Mouse (Mus musculus): ENCODE data around the gene Kank1. TPM values are rescaled to one million over a fixed set of nuclear protein-coding genes. Genes with fewer than 3 reads are reported as not detected.

Gene Kank1
- polyA plus RNA-seq, 1 experiment from 2014 or later = 8.3 TPM

- no peak overlapping the region for H3K4me2 ChIP-seq (ENCODE audit: low read depth, low read length)
- H3K27me3 ChIP-seq (ENCODE audit: control insufficient read depth, insufficient read depth, low read depth, low read length) = no peaks in the 10 kb centered on the region
- H3K4me3 ChIP-seq (ENCODE audit: low read depth, low read length) = no peak overlapping the region
- no peak for ATAC-seq (ENCODE audit: low read depth)
- H3K36me3 ChIP-seq (ENCODE audit: control insufficient read depth, insufficient read depth) = no peaks in the 10 kb centered on the region
- no peaks in the 10 kb centered on the region for H3K9me3 ChIP-seq (replicated peaks; ENCODE audit: control insufficient read depth, low read length)
- H3K27ac ChIP-seq (ENCODE audit: low read length) = no peak overlapping the region
- WGBS (ENCODE audit: insufficient replicate concordance) = 83% methylated on average over 17 of the region's 17 CpGs
- no peak overlapping the region for H3K9ac ChIP-seq (ENCODE audit: low read depth, low read length)
- H3K4me1 ChIP-seq (ENCODE audit: control insufficient read depth, low read depth, low read length) = no peaks in the 10 kb centered on the region
Observed at GRCm38 (mm10) chr19:25427886-25428285, 191.1 kb downstream of the Kank1 start.

GRCm38 (mm10) chr19:25428338-25428962, 191.7 kb downstream of the Kank1 start:
- Histone ChIP-seq H3K27me3 (ENCODE audit: control insufficient read depth, insufficient read depth, low read depth, low read length) (no peaks in the 10 kb centered on the region), H3K4me3 (ENCODE audit: low read depth, low read length) (no peak overlapping the region), H3K9me3 (replicated peaks; ENCODE audit: control insufficient read depth, low read length) (no peaks in the 10 kb centered on the region), H3K27ac (ENCODE audit: low read length) (no peak overlapping the region), H3K4me1 (ENCODE audit: control insufficient read depth, low read depth, low read length) (no peaks in the 10 kb centered on the region), H3K9ac (ENCODE audit: low read depth, low read length) (no peak overlapping the region), H3K36me3 (ENCODE audit: control insufficient read depth, insufficient read depth) (no peaks in the 10 kb centered on the region), H3K4me2 (ENCODE audit: low read depth, low read length) (no peak overlapping the region)
- WGBS (ENCODE audit: insufficient replicate concordance) = 74% methylated on average over 13 of the region's 13 CpGs
- no peak for ATAC-seq (ENCODE audit: low read depth)

- Histone ChIP-seq H3K9me3 (replicated peaks; ENCODE audit: control insufficient read depth, low read length) (no peaks in the 10 kb centered on the region), H3K4me2 (ENCODE audit: low read depth, low read length) (no peak overlapping the region), H3K36me3 (ENCODE audit: control insufficient read depth, insufficient read depth) (no peaks in the 10 kb centered on the region), H3K9ac (ENCODE audit: low read depth, low read length) (no peak overlapping the region), H3K4me3 (ENCODE audit: low read depth, low read length) (no peak overlapping the region), H3K4me1 (ENCODE audit: control insufficient read depth, low read depth, low read length) (no peaks in the 10 kb centered on the region; the same call in 1 of the 2 replicates), H3K27ac (ENCODE audit: low read length) (no peak overlapping the region), H3K27me3 (ENCODE audit: control insufficient read depth, insufficient read depth, low read depth, low read length) (no peaks in the 10 kb centered on the region)
- ATAC-seq (ENCODE audit: low read depth) = no peak
- 25% methylated on average over 9 of the region's 9 CpGs for WGBS (ENCODE audit: insufficient replicate concordance)
Observed at GRCm38 (mm10) chr19:25431431-25431830, 194.7 kb downstream of the Kank1 start.

- Histone ChIP-seq H3K9me3 (replicated peaks; ENCODE audit: control insufficient read depth, low read length) (no peaks in the 10 kb centered on the region), H3K27me3 (ENCODE audit: control insufficient read depth, insufficient read depth, low read depth, low read length) (no peaks in the 10 kb centered on the region), H3K4me1 (ENCODE audit: control insufficient read depth, low read depth, low read length) (no peaks in the 10 kb centered on the region; the same call in 1 of the 2 replicates), H3K4me2 (ENCODE audit: low read depth, low read length) (no peak overlapping the region), H3K4me3 (ENCODE audit: low read depth, low read length) (no peak overlapping the region), H3K27ac (ENCODE audit: low read length) (no peak overlapping the region), H3K36me3 (ENCODE audit: control insufficient read depth, insufficient read depth) (no peaks in the 10 kb centered on the region), H3K9ac (ENCODE audit: low read depth, low read length) (no peak overlapping the region)
- ATAC-seq (ENCODE audit: low read depth) = no peak
- WGBS (ENCODE audit: insufficient replicate concordance) = 41% methylated on average over 7 of the region's 7 CpGs
Observed at GRCm38 (mm10) chr19:25431909-25432308, 195.1 kb downstream of the Kank1 start.

GRCm38 (mm10) chr19:25433169-25433690, 196.5 kb downstream of the Kank1 start:
- H3K4me3 ChIP-seq (ENCODE audit: low read depth, low read length) = no peak overlapping the region
- no peaks in the 10 kb centered on the region for H3K9me3 ChIP-seq (replicated peaks; ENCODE audit: control insufficient read depth, low read length)
- H3K27ac ChIP-seq (ENCODE audit: low read length) = no peak overlapping the region
- H3K4me2 ChIP-seq (ENCODE audit: low read depth, low read length) = no peak overlapping the region
- no peak overlapping the region for H3K9ac ChIP-seq (ENCODE audit: low read depth, low read length)
- 63% methylated on average over 7 of the region's 7 CpGs for WGBS (ENCODE audit: insufficient replicate concordance)
- H3K36me3 ChIP-seq (ENCODE audit: control insufficient read depth, insufficient read depth) = no peaks in the 10 kb centered on the region
- no peaks in the 10 kb centered on the region for H3K27me3 ChIP-seq (ENCODE audit: control insufficient read depth, insufficient read depth, low read depth, low read length)
- no peak for ATAC-seq (ENCODE audit: low read depth)
- no peaks in the 10 kb centered on the region; the same call in 1 of the 2 replicates for H3K4me1 ChIP-seq (ENCODE audit: control insufficient read depth, low read depth, low read length)

- H3K9ac ChIP-seq (ENCODE audit: low read depth, low read length) = no peak overlapping the region
- no peaks in the 10 kb centered on the region for H3K36me3 ChIP-seq (ENCODE audit: control insufficient read depth, insufficient read depth)
- no peaks in the 10 kb centered on the region for H3K27me3 ChIP-seq (ENCODE audit: control insufficient read depth, insufficient read depth, low read depth, low read length)
- ATAC-seq (ENCODE audit: low read depth) = no peak
- H3K4me1 ChIP-seq (ENCODE audit: control insufficient read depth, low read depth, low read length) = no peaks in the 10 kb centered on the region; the same call in 1 of the 2 replicates
- no peak overlapping the region for H3K27ac ChIP-seq (ENCODE audit: low read length)
- 65% methylated on average over 7 of the region's 7 CpGs for WGBS (ENCODE audit: insufficient replicate concordance)
- H3K4me3 ChIP-seq (ENCODE audit: low read depth, low read length) = no peak overlapping the region
- no peak overlapping the region for H3K4me2 ChIP-seq (ENCODE audit: low read depth, low read length)
- no peaks in the 10 kb centered on the region for H3K9me3 ChIP-seq (replicated peaks; ENCODE audit: control insufficient read depth, low read length)
Observed at GRCm38 (mm10) chr19:25434345-25434744, 197.6 kb downstream of the Kank1 start.

GRCm38 (mm10) chr19:25434795-25435194, 198.0 kb downstream of the Kank1 start:
- H3K9me3 ChIP-seq (replicated peaks; ENCODE audit: control insufficient read depth, low read length) = no peaks in the 10 kb centered on the region
- H3K36me3 ChIP-seq (ENCODE audit: control insufficient read depth, insufficient read depth) = no peaks in the 10 kb centered on the region
- WGBS (ENCODE audit: insufficient replicate concordance) = 35% methylated on average over 6 of the region's 6 CpGs
- no peak overlapping the region for H3K27ac ChIP-seq (ENCODE audit: low read length)
- H3K4me1 ChIP-seq (ENCODE audit: control insufficient read depth, low read depth, low read length) = no peaks in the 10 kb centered on the region; the same call in 1 of the 2 replicates
- no peaks in the 10 kb centered on the region for H3K27me3 ChIP-seq (ENCODE audit: control insufficient read depth, insufficient read depth, low read depth, low read length)
- H3K4me2 ChIP-seq (ENCODE audit: low read depth, low read length) = no peak overlapping the region
- no peak for ATAC-seq (ENCODE audit: low read depth)
- no peak overlapping the region for H3K4me3 ChIP-seq (ENCODE audit: low read depth, low read length)
- no peak overlapping the region for H3K9ac ChIP-seq (ENCODE audit: low read depth, low read length)

- Histone ChIP-seq H3K4me1 (ENCODE audit: control insufficient read depth, low read depth, low read length) (no peaks in the 10 kb centered on the region; the same call in 1 of the 2 replicates), H3K4me2 (ENCODE audit: low read depth, low read length) (no peak overlapping the region), H3K9ac (ENCODE audit: low read depth, low read length) (no peak overlapping the region), H3K4me3 (ENCODE audit: low read depth, low read length) (no peak overlapping the region), H3K27me3 (ENCODE audit: control insufficient read depth, insufficient read depth, low read depth, low read length) (no peaks in the 10 kb centered on the region), H3K9me3 (replicated peaks; ENCODE audit: control insufficient read depth, low read length) (no peaks in the 10 kb centered on the region), H3K27ac (ENCODE audit: low read length) (no peak overlapping the region), H3K36me3 (ENCODE audit: control insufficient read depth, insufficient read depth) (no peaks in the 10 kb centered on the region)
- WGBS (ENCODE audit: insufficient replicate concordance) = 33% methylated on average over 5 of the region's 5 CpGs
- no peak; the same call in 1 of the 2 replicates for ATAC-seq (ENCODE audit: low read depth)
Observed at GRCm38 (mm10) chr19:25435412-25435811, 198.6 kb downstream of the Kank1 start.

GRCm38 (mm10) chr19:25436175-25436574, 199.4 kb downstream of the Kank1 start:
- no peak overlapping the region for H3K9ac ChIP-seq (ENCODE audit: low read depth, low read length)
- H3K27me3 ChIP-seq (ENCODE audit: control insufficient read depth, insufficient read depth, low read depth, low read length) = no peaks in the 10 kb centered on the region
- H3K4me3 ChIP-seq (ENCODE audit: low read depth, low read length) = no peak overlapping the region
- H3K27ac ChIP-seq (ENCODE audit: low read length) = no peak overlapping the region
- no peaks in the 10 kb centered on the region; the same call in 1 of the 2 replicates for H3K4me1 ChIP-seq (ENCODE audit: control insufficient read depth, low read depth, low read length)
- no peaks in the 10 kb centered on the region for H3K9me3 ChIP-seq (replicated peaks; ENCODE audit: control insufficient read depth, low read length)
- H3K4me2 ChIP-seq (ENCODE audit: low read depth, low read length) = no peak overlapping the region
- no peak for ATAC-seq (ENCODE audit: low read depth)
- no peaks in the 10 kb centered on the region for H3K36me3 ChIP-seq (ENCODE audit: control insufficient read depth, insufficient read depth)
- WGBS (ENCODE audit: insufficient replicate concordance) = 44% methylated on average over 4 of the region's 4 CpGs
